Mouse (Mus musculus) stomach, postnatal 0 days (tissue): ENCODE data around the gene Plekhm1.
"Not testable (repeated sequence)": the region's sequence is repeated elsewhere in the genome, so short reads cannot be mapped to it uniquely, and the experiment has no call there.

Experiments used
- CTCF ChIP-seq: IDR thresholded peaks from 2 replicates; pipeline ENCODE4 v1.5.1; 2016; ENCODE audit warnings: antibody characterized with exemption, low read depth, mild to moderate bottlenecking, moderate library complexity
- EP300 ChIP-seq: optimal IDR thresholded peaks from 2 replicates; pipeline ENCODE3; 2016; ENCODE audit warnings: antibody characterized with exemption

GRCm38 (mm10) chr11:103407136-103407535 is 5.4 kb downstream of the Plekhm1 start:
- not testable (repeated sequence) for TF ChIP-seq CTCF, EP300
